Mouse (Mus musculus): ENCODE measurements around the gene Iqcn.

Iqcn gene

DNA sequence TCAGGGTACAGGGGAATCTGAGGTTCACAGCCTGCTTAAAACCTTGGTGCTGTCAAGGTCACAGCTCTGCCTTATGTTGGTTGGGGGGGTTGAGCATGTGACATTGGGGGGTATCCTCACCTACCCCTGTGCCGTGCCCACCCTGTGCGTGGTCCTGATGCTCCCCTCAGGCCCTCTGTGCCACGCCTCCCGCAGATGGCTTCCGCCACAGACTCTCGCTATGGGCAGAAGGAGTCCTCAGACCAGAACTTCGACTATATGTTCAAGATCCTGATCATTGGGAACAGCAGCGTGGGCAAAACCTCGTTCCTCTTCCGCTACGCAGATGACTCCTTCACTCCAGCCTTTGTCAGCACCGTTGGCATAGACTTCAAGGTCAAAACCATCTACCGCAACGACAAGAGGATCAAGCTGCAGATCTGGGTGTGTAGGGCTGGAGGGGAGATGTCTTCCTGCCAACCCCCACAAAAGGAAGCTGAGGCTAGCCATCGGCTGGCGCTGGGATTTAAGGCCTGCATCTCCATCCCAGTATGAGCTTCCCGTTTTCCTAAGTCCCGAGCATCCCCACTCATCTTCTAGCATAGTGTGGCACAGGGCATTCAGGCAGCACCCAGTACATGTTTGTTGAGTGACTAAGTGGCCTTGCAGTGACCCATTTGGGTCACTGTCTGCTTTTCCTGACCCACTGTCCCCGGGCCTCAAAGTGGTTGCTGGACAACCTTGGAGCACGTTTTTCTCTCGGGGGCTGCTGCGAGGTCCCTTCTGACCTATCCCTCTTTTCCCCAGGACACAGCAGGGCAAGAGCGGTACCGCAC, 52.6 kb downstream of the Iqcn start:
- peak; percentile 76 for DNase-seq (ENCODE audit: low read depth)

DNA sequence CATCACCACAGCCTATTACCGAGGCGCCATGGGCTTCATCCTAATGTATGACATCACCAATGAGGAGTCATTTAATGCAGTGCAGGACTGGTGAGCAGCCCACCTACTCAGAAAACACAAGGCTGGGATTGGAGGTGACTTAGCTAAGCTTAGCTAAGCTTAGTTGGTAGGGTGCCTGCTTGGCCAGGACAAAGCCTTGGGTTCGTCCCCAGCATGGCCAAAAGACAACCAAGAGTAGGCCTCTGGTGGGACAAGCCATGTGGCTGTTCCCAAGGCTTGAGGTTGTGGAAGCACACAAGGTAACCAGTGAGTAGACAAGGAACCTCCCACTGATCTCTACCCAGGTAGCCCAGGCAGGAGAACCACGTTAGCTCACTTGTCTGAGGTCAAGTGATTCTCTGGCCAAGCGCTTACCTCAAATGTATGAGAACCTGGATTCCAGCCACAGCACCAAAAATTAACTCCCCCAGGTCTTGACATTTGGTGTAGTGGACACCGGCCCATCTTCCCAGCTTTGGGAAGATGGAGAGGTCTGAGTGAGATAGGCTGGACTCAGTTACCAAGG, 53.3 kb downstream of the Iqcn start:
- no peak for DNase-seq (ENCODE audit: low read depth)

DNA sequence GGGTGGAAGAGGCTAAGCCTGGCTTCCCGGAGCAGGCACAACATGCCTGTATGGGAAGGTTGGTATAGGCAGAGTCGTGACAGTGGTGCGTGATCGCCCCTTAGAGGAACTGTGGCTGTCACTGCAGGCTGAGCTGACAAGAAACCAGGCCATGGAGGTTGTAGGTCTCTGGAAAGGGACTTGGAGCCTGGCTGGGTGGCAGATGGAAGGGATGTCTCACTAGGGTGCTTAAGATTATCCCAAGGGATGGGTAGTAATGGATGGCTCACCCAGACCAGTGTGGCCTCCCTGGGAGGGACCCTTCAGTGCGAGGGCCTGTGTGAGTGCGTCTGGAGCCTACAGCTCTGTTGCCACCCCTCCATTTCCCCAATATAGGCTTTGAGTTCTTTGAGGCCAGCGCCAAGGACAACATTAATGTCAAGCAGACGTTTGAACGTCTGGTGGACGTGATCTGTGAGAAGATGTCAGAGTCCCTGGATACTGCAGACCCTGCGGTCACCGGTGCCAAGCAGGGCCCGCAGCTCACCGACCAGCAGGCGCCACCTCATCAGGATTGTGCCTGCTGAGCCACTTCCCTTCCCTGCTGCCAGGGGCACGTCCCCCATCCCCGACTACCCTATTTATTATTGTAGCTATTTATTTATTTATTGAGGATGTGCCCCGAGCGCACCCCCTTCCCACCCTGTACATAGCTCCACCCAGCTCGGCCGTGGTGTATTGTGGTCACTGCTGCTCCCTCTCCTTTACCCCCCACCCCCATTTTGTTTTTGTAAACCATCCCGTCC, 54.5 kb downstream of the Iqcn start:
- peak; percentile 67 for DNase-seq (ENCODE audit: low read depth)

DNA sequence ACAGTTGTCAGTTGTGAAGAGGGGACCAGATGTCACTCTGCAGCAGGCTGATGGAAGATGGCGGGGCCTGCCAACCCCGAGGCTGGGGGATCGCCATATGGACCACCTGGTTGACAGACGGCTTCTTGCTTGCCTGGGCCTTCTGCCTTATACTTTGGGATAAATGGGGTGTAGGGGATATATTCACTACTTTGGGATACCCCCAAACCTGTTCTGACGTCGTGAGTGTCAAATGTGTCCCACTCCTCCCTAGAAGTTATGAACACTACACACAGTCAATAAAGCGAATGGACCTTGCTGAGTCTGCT, 55.0 kb downstream of the Iqcn start:
- DNase-seq (ENCODE audit: low read depth), result no peak

DNA sequence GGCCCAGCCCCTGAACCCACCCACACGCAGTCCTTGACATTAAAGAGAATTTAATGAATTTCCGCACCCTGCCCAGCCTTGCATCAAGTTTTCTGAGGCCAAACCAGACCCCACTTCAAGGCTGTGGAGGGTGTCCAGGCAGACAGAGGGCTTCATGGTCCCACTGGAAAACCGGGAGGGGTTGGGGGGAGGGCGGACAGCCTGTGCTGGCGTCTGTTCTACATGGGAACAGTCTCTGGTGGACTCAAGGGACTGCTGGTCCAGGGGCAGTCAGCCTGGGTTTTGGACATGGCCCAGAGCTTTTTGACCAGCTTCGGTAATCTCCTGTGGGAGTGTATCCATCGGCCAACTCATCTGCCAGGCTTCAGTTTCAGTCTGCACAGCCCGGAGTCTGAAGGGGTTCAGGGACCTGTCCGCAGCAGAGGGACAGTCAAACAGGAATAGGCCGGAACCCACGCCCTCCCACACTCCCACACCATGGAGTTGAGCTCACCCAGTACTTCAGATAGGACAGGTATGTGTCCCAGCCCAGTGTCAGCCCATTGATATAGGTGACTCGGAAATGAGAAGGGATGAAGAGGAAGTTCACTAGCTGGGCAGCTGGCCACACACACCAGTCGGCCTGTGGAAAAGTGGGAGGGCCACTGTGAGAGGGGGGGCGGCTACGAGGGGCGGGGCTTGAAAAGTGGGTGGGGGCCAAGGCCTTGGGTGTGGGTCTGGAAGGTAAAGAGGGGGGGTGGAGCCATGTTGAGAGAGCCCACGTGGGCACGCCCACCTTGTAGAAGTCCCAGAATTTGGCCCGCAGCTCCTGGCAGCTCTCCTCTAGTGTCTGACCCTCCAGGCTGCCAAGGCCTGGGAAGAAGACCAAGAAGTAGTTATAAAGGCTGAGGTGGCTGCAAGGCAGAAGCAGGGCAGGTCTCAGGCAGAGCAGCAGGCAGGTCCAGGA, 55.6 kb downstream of the Iqcn start:
- peak; percentile 38 for DNase-seq (ENCODE audit: low read depth)

DNA sequence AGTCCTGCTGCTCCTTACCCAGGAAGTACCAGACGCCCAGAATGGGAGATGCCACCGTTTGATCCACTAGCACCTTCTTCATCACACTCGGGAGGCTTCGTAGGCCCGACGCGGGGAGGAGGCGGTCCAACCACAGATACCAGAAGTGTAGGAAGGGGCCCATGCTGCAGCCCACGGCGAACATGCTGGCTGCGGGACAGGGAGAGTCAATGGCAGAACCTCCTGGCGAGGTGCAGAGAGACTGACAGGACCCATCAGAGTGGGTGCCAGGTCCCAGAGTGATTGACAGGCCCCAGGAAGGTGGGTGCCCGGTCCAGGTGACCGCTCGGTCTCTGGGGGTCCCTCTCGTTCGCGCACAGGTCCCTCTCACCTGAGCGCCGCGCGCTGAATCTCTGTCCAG, 57.1 kb downstream of the Iqcn start:
- peak; percentile 41 for DNase-seq (ENCODE audit: low read depth)

DNA sequence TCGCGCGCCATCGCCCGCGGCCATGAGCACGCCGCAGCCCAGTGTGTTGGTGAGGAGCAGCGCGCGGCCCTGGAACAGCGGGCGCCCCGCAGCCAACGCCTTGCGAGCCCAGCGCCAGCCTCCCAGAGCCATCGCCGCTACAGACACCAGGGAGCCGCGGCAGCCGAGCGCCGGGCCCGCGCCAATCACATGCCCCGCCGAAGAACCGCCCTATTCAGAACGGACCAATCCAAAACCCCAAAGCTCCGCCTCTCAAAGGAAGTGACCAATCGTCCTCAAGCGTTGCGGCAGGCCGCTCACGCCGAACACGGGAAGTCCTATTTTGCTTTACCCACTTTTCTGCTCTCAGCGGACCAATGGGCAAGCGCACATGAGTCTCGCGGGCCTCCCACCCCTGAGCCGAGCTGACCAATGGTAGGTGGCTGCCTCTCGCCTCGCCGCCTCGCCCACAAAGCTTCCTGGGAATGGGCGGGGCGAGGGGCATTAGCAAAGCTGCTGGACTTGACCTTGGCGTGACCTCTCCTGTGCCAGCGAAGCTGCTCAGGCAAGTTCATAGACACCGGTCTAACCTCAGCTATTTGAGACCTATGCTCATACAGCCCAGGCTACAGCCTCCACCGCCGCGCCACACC, 57.6 kb downstream of the Iqcn start, which contains the start of gene Mpv17l2:
Gene Mpv17l2, minus strand, starts transcription at position 172 of the 632 bp plus-strand sequence.
- peak; percentile 99 for DNase-seq (ENCODE audit: low read depth)

DNA sequence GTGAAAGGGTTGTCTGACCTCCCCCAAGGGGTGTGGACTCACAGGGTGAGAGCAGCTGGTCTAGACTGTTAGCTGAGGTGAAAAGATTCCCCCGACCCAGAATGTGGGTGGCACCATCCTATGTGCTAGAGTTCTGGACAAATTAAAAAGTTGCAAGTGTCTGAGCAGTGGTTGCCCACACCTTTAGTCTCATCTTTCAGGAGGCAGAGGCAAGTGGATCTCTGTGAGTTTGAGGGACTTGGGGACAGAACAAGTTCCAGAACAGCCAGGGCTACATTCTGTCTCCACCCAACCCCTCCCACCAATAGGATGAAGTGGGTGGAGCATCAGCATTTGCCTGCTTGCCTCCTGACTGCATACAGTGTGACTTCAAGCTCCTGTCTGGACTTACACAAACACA, 58.9 kb downstream of the Iqcn start:
- peak; percentile 54 for DNase-seq (ENCODE audit: low read depth)

DNA sequence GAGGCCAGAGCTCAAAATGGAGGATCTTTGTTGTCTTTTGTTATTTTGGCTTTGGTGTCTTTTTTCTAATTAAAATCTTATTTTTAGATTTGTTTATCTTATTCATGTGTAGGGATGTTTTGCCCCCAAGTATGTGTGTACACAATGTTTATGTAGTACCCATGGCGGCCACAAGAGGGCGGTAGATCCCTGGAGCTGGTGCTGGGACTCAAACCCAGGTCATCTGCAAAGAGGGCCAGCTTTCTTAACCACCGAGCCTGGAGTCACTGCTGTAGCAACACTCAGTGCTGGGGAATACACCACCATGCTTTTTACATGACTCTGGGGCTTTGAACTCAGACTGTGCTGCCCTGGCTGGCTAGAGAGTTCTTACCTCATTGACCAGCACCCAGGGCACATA, 60.1 kb downstream of the Iqcn start:
- peak; percentile 67 for DNase-seq (ENCODE audit: low read depth)

DNA sequence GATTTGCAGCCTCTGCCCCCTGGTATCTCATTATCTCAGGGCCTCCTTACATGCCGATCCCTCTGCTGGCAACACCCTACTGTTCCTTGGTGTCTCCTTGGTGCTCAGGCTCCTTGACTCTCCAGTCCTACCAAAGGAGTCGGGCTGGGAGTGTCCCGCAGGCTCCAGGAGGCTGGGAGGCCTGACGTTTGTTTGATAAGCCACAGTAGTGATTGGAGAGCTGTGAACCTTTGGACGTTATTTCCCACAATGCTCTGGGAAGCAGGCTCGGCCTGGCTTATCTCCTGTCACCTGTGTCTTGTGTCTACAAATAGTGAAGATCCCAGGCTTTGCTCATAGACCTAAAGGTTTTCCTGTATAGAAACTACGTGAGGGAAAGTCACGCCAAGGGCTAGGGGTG, 60.8 kb downstream of the Iqcn start:
- DNase-seq (ENCODE audit: low read depth), result no peak

DNA sequence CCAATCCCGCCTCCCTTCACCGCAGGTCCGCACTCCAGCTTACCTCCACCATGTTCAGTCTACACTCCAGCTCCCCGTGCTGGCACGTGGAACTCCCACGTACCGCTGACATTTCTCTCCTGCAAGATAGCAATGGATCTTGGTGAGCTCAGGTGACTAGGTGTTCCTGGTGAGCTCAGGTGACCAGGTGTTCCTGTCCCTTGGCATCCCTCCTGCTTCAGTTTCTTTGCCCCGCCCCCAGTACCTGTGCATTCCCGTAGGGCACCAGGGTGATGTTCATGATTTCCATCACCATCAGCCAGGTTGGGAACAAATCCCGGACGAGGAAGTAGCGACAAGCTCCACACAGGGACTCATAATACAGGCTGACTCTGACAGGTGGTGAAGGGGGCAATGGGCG, 61.4 kb downstream of the Iqcn start:
- no peak for DNase-seq (ENCODE audit: low read depth)

DNA sequence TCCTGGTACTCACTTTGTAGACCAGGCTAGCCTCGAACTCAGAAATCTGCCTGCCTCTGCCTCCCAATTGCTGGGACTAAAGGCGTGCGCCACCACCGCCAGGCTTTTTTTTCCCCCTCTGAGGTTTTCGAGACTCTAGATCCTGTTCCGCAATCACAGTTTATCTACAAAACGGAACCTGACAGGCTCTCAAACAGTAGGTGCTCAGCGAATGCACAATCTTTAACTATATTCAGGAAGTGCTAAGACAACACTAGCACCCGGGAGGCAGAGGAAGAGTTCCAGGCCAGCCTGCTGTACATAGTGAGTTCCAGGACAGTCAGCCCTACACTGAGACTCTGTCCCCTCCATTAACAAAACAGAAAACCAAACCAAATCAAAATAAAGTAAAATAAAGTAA, 62.1 kb downstream of the Iqcn start:
- DNase-seq (ENCODE audit: low read depth), result no peak

DNA sequence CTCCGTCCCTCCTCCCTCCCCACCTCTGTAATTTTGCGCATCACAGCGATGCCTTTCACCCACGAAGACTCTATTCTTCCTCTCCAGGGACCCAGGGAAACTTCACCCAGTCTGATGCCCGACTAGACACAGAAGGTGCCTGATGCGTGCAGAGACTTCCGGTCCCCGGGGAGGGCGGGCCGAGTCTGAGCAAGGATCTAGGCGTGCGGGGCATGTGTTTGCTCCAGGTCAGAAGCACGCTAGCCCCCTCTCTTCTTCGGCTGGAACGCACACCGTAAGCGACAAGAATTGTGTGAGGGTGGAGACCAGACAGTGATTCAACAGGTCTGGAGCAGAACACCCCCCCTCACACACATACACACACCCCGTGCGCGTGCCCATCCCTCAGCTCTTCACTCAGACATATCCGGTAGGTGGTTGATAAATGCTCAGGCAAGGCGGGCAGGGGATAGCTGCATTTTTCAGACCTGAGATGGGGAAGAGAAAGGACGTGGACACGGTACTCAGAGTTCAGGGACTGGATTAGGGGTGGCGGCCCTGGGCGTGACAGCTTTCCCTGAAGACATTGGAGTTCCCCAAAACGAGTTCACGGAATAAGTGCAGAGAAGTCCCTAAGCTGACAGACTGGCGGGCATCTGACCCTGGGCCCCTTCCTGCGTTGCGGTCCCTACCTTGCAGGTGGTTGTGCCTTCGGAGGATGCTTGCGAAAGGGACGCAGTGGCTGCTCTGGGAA, 62.7 kb downstream of the Iqcn start:
- no peak for DNase-seq (ENCODE audit: low read depth)

DNA sequence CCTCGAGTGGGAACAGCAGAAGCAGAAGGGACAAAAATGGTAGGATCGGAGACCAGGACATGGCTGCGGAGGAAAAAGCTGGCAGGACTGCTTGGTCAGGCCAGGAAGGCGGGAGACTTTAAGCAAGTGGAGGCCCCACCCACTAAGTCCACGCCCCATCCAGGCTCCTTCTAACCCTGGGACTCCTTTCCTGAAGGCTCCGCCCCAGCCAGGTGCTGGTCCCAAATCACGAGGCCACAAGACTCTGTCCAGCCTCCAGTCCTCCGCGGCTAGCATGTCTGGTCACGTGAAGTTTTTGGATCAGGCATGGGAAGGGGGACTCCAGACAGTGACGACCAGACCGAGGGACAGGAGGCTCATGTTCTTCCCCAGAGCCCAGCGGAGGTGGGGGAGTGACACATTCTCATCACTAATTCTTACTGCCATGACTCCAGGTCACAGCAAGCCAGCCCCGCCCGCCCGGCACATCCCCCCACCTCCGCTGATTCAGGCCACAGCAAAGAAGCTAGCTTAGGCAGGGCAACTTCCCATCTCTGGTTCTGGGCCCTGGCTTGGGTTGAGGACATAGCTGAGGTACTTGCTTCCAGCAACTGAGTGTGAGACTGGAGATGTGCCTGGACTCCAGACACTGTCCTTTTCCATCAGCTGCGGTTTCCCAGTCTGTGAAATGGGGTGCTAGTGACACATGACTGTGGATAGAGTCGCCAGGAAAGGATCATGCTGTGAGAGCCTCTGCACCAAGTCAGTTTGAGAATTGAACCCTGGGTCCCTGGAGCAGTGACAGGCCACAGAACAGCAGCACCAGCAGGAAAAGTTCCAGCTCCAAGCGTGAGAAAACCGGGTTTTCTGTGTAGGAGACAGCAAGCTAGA, 63.5 kb downstream of the Iqcn start:
- DNase-seq (ENCODE audit: low read depth), result no peak
